Mouse (Mus musculus) lung, postnatal 0 days (tissue): ENCODE data around the gene Gm609.

Experiments used
- CTCF ChIP-seq: IDR thresholded peaks from 2 replicates; pipeline ENCODE4 v1.5.1; 2016; ENCODE audit warnings: antibody characterized with exemption, mild to moderate bottlenecking
- EP300 ChIP-seq: IDR thresholded peaks from 2 replicates; pipeline ENCODE4 v1.6.1; 2016; ENCODE audit warnings: antibody characterized with exemption, mild to moderate bottlenecking, control low read depth

GRCm38 (mm10) chr16:45397440-45397839 is 95.3 kb downstream of the Gm609 start:
- TF ChIP-seq CTCF, result no peak
- no peak for TF ChIP-seq EP300
